Mouse (Mus musculus) heart, embryonic 14.5 days (tissue): ENCODE measurements at regions not wholly inside any gene's neighbourhood (a gene's known extent, or its start where the extent isn't known, plus 50 kb on each side); places are given as distances from the start of the nearest gene placed in this dataset.

ENCODE experiments used
- ATAC-seq: fragments of 200-750 bp; cut with Nextera tagmentation; 2 replicates; pipeline ENCODE4 v1.8.0; 2017; ENCODE audit warnings: low read depth, moderate TSS enrichment; ENCODE audit not compliant: insufficient number of reproducible peaks, insufficient read depth, low FRiP score
- H3K27ac ChIP-seq, 2 experiments: fragments of 200-500 bp in 1 of 2; fragments of 300-500 bp in 1 of 2; sonication (generic) in 1 of 2; replicated peaks in 1 of 2; 2 replicates each; pipeline ENCODE4 v1.5.1; 2012 to 2014; ENCODE audit warnings: low read depth in 2 of 2, low read length in 2 of 2, control low read depth in 1 of 2, mild to moderate bottlenecking in 1 of 2, mixed read lengths in 1 of 2; ENCODE audit not compliant: control insufficient read depth in 1 of 2, insufficient read depth in 1 of 2
- H3K27me3 ChIP-seq: fragments of 300-500 bp; sonication (generic); 2 replicates; pipeline ENCODE4 v1.6.1; 2014; ENCODE audit warnings: mild to moderate bottlenecking, low read length, control low read depth; ENCODE audit not compliant: control insufficient read depth, insufficient read depth
- H3K36me3 ChIP-seq: fragments of 300-500 bp; sonication (generic); 2 replicates; pipeline ENCODE4 v1.6.1; 2014; ENCODE audit warnings: mild to moderate bottlenecking, control low read depth, low read length, mixed read lengths; ENCODE audit not compliant: control insufficient read depth, insufficient read depth
- H3K4me1 ChIP-seq, 2 experiments: fragments of 200-500 bp in 1 of 2; fragments of 300-500 bp in 1 of 2; sonication (generic) in 1 of 2; 2 replicates each; pipeline ENCODE4 v1.6.1; 2012 to 2014; ENCODE audit warnings: low read length in 2 of 2, control low read depth in 1 of 2, mixed read lengths in 1 of 2; ENCODE audit not compliant: control insufficient read depth in 2 of 2, insufficient read depth in 2 of 2
- H3K4me2 ChIP-seq: fragments of 300-500 bp; sonication (generic); 2 replicates; pipeline ENCODE4 v1.6.1; 2014; ENCODE audit warnings: mild to moderate bottlenecking, low read length
- H3K4me3 ChIP-seq, 2 experiments: fragments of 200-500 bp in 1 of 2; fragments of 300-500 bp in 1 of 2; sonication (generic) in 1 of 2; 2 replicates each; pipeline ENCODE4 v1.5.1; 2012 to 2014; ENCODE audit warnings: low read length in 2 of 2, mild to moderate bottlenecking in 2 of 2, control low read depth in 1 of 2, low read depth in 1 of 2, moderate library complexity in 1 of 2; ENCODE audit not compliant: control insufficient read depth in 1 of 2, insufficient read depth in 1 of 2
- H3K9ac ChIP-seq: fragments of 300-500 bp; sonication (generic); 2 replicates; pipeline ENCODE4 v1.6.1; 2014; ENCODE audit warnings: mild to moderate bottlenecking, low read length
- H3K9me3 ChIP-seq: fragments of 300-500 bp; sonication (generic); 2 replicates; pipeline ENCODE4 v1.6.1; 2016; ENCODE audit warnings: low read length, control low read depth; ENCODE audit not compliant: control insufficient read depth
- WGBS: fragments of 180-500 bp; shearing (Covaris S2); extraction: QIAGEN DNeasy Blood & Tissue Kit; methylation state at CpG from one replicate; pipeline ENCODE4 v1.1.7; 2014; 5-methylcytosine and 5-hydroxymethylcytosine counted together

DNA sequence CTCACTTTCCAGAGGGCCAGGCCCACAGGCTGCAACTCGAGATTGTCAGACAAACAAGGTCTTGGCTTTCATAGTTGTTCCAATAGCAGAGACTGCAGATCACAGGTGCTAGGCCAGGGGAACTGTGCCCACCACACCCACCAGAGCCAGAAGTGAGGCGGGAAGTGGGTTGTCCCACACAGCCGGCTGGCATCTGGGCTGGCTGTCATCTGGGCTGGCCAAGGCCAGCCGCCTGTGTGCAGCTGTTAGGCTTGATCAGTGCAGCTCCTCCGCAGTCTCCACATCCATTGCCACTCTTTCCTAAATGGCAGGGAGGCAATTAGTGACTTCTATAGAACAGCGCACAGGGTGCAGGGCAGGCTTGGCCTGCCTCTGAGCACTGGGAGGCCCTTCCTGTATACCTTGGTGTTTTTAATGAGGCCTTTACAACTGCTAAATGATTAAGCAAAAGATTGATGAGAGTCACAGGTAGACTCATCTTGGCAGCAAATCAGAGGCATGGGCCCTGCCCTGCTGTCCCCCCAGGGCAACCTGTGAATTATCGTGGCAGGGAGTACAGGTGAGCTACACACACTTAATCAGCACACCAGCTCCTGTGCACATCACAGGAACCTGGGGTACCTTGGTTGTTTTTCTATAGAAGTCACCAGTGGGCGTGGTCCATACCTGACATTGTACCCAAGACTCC is 122.9 kb downstream of the Bmp7 start:
- H3K9me3 ChIP-seq = no peaks in the 10 kb centered on the region
- no peaks in the 10 kb centered on the region for H3K36me3 ChIP-seq
- H3K4me1 ChIP-seq = no peaks in the 10 kb centered on the region
- no peak for ATAC-seq
- H3K27ac ChIP-seq = no peak overlapping the region
- H3K27me3 ChIP-seq = no peaks in the 10 kb centered on the region
- no peak overlapping the region for H3K9ac ChIP-seq
- 70% methylated on average over 8 of the region's 8 CpGs for WGBS
- H3K4me2 ChIP-seq = no peak overlapping the region
- no peak overlapping the region for H3K4me3 ChIP-seq
